Mouse (Mus musculus) limb, embryonic 15.5 days (tissue): ENCODE measurements around the gene Nsun4. TPM values are rescaled to one million over a fixed set of nuclear protein-coding genes. Genes with fewer than 3 reads are reported as not detected.

ENCODE experiments used
- ATAC-seq: fragments of 200-750 bp; cut with Nextera tagmentation; 2 replicates; pipeline ENCODE4 v1.8.0; 2017; ENCODE audit warnings: low read depth, moderate TSS enrichment; ENCODE audit not compliant: insufficient number of reproducible peaks, low FRiP score, low TSS enrichment
- H3K27ac ChIP-seq: fragments of 300-500 bp; sonication (generic); 2 replicates; pipeline ENCODE4 v1.5.1; 2015; ENCODE audit warnings: moderate library complexity, mild to moderate bottlenecking, inconsistent platforms
- H3K27me3 ChIP-seq: fragments of 300-500 bp; sonication (generic); 2 replicates; pipeline ENCODE4 v1.6.1; 2015; ENCODE audit warnings: inconsistent platforms
- H3K36me3 ChIP-seq: fragments of 300-500 bp; sonication (generic); 2 replicates; pipeline ENCODE4 v1.6.1; 2015; ENCODE audit warnings: inconsistent platforms
- H3K4me1 ChIP-seq: fragments of 300-500 bp; sonication (generic); 2 replicates; pipeline ENCODE4 v1.6.1; 2015; ENCODE audit warnings: inconsistent platforms
- H3K4me2 ChIP-seq: fragments of 300-500 bp; sonication (generic); 2 replicates; pipeline ENCODE4 v1.6.1; 2015; ENCODE audit warnings: mild to moderate bottlenecking, inconsistent platforms
- H3K4me3 ChIP-seq: fragments of 300-500 bp; sonication (generic); 2 replicates; pipeline ENCODE4 v1.5.1; 2015; ENCODE audit warnings: mild to moderate bottlenecking, inconsistent platforms
- H3K9ac ChIP-seq: fragments of 300-500 bp; sonication (generic); 2 replicates; pipeline ENCODE4 v1.6.1; 2015; ENCODE audit warnings: inconsistent platforms
- H3K9me3 ChIP-seq: fragments of 300-500 bp; sonication (generic); 2 replicates; pipeline ENCODE4 v1.6.1; 2016; ENCODE audit warnings: inconsistent platforms
- WGBS: fragments of 180-500 bp; shearing (Covaris S2); methylation state at CpG from one replicate; pipeline ENCODE4 v1.1.7; 2015; 5-methylcytosine and 5-hydroxymethylcytosine counted together
- polyA plus RNA-seq: library from polyadenylated mRNA; unstranded; fragments of >200 nt; fragmentation: Nextera tagmentation; extraction: Ambion mirVana; gene quantifications from 2 replicates; pipeline ENCODE4 v1.2.1, GENCODE M21; 2015

The Nsun4 gene
- polyA plus RNA-seq, result 16.1 and 20.4 TPM in 2 replicates

DNA sequence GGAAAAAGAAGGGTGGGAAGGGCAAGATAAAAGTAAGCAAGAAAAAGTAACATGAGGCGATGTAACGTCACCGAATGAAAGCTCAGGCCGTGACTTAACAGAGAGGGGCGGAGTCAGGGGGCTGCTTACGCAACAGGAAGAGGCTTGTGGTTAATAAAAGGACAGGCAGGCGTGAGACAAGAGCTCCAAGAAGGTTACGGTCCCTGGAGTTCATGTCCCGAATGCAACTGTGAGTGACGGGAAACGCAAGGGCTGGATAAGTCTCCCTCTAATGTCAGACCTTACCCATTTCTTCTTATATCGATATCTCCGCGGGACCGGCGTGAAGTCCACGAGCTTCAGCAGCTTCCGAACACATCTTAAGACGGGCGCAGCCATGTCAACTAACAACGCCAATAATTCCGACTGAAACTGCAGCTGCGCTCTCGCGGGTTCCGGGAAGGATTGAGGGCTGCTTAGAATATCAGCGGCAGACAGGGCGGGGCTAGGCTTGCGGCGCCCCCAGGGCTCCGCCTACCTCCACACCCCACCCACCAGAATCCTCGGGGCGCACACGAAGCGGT is at the start of gene Nsun4:
TSS of gene Nsun4 (minus strand) at position 478 of the 563 bp plus-strand sequence.
- peaks cover 12% of the 10 kb centered on the region for H3K4me1 ChIP-seq
- peak; percentile 95 for ATAC-seq
- under 1% methylated on average over 35 of the region's 35 CpGs for WGBS
- peak within 1 kb of the TSS; percentile 56 for H3K9ac ChIP-seq
- H3K36me3 ChIP-seq, result 0 out of 2 replicates have a peak, but pooled peaks cover 2% of the 10 kb centered on the region
- H3K27ac ChIP-seq, result peak within 1 kb of the TSS; percentile 95
- H3K27me3 ChIP-seq, result no peaks in the 10 kb centered on the region
- H3K9me3 ChIP-seq, result no peaks in the 10 kb centered on the region
- peak within 1 kb of the TSS; percentile 65 for H3K4me3 ChIP-seq
- peak within 1 kb of the TSS; percentile 83 for H3K4me2 ChIP-seq

DNA sequence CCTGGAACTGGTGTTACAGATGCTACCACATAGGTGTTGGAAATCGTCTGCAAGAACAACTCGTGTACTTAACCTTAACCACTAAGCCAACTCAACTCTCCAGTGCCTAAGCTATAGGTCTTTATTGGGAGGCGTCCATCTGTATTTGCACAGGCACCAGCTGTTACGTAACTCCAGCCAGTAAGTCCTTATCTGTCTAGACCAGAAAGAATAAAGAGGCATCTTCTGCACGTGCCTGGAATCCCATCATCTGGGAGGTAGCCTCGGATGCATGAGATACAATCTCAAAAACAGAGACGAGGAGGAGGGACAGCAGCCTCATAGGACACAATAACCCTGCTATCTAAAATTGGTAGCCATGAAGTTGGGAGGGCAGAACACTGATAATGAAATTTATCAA is 47.3 kb upstream of the Nsun4 start:
- no peaks in the 10 kb centered on the region for H3K4me1 ChIP-seq
- no peaks in the 10 kb centered on the region for H3K9me3 ChIP-seq
- peaks cover 66% of the 10 kb centered on the region for H3K36me3 ChIP-seq
- no peak overlapping the region for H3K4me3 ChIP-seq
- H3K9ac ChIP-seq, result no peak overlapping the region
- H3K27me3 ChIP-seq, result no peaks in the 10 kb centered on the region
- no peak overlapping the region for H3K4me2 ChIP-seq
- no peak for ATAC-seq
- 87% methylated on average over 7 of the region's 7 CpGs for WGBS
- H3K27ac ChIP-seq, result no peak overlapping the region

- Histone ChIP-seq H3K9ac (no peak overlapping the region), H3K36me3 (peaks cover 94% of the 10 kb centered on the region), H3K4me2 (no peak overlapping the region), H3K4me3 (no peak overlapping the region), H3K9me3 (no peaks in the 10 kb centered on the region), H3K27me3 (no peaks in the 10 kb centered on the region), H3K4me1 (no peaks in the 10 kb centered on the region), H3K27ac (no peak overlapping the region)
- no peak for ATAC-seq
- 85% methylated on average over 8 of the region's 8 CpGs for WGBS
These were observed 43.5 kb upstream of the Nsun4 start for GRCm38 (mm10) chr4:116097211-116097610.

DNA sequence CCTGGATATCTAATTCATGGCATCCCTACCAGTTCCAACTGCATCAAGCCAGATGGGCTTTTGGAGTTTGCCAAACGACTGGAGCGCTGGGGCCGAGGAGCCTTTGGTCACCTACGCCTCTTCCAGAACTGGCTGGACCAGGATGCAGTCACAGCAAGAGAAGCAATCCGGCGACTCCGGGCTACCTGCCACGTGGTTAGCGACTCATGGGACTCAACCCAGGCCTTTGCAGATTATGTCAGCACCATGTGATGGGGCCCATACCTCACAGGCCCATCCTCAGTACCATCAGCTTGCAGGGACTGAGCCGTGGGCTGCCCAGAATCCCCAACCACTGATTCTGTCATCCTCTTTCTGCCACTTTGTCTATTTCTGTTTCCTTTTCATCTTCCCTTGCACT is 42.6 kb upstream of the Nsun4 start:
- 86% methylated on average over 10 of the region's 10 CpGs for WGBS
- Histone ChIP-seq H3K9me3 (no peaks in the 10 kb centered on the region), H3K4me2 (no peak overlapping the region), H3K4me1 (no peaks in the 10 kb centered on the region), H3K27me3 (no peaks in the 10 kb centered on the region), H3K27ac (no peak overlapping the region), H3K9ac (no peak overlapping the region), H3K4me3 (no peak overlapping the region), H3K36me3 (peaks cover 98% of the 10 kb centered on the region)
- ATAC-seq, result no peak

DNA sequence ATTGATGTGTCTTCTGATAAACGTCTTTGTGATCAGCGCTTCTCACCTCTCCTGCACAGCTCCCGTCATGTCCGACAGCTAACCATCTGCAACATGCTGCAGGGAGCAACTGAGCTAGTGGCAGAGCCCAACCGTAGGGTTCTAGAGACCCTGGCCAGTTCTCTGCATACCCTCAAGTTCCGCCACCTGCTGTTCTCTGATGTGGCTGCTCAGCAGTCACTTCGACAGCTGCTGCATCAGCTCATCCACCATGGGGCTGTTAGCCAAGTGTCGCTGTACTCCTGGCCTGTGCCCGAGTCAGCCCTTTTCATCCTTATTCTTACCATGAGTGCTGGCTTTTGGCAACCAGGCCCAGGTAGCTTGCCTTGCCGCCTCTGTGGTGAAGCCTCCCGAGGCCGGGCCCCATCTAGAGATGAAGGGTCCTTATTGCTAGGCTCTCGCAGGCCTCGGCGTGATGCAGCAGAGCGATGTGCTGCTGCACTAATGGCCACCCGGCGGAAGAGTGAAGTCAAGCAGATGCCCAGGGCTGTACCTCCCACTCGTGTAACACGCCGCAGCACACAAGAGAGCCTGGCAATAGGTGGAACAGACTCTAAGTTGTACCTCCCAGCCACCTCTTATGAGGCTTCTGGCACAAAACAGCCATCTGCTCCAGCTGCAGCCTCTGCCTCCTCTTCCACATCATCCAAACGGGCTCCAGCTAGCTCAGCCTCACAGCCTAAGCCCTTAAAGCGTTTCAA is 35.0 kb upstream of the Nsun4 start:
- Histone ChIP-seq H3K27me3 (no peaks in the 10 kb centered on the region), H3K9me3 (no peaks in the 10 kb centered on the region), H3K4me1 (no peaks in the 10 kb centered on the region), H3K27ac (no peak overlapping the region), H3K4me3 (no peak overlapping the region), H3K36me3 (peaks cover 93% of the 10 kb centered on the region), H3K9ac (no peak overlapping the region), H3K4me2 (no peak overlapping the region)
- 86% methylated on average over 23 of the region's 23 CpGs for WGBS
- ATAC-seq, result no peak

DNA sequence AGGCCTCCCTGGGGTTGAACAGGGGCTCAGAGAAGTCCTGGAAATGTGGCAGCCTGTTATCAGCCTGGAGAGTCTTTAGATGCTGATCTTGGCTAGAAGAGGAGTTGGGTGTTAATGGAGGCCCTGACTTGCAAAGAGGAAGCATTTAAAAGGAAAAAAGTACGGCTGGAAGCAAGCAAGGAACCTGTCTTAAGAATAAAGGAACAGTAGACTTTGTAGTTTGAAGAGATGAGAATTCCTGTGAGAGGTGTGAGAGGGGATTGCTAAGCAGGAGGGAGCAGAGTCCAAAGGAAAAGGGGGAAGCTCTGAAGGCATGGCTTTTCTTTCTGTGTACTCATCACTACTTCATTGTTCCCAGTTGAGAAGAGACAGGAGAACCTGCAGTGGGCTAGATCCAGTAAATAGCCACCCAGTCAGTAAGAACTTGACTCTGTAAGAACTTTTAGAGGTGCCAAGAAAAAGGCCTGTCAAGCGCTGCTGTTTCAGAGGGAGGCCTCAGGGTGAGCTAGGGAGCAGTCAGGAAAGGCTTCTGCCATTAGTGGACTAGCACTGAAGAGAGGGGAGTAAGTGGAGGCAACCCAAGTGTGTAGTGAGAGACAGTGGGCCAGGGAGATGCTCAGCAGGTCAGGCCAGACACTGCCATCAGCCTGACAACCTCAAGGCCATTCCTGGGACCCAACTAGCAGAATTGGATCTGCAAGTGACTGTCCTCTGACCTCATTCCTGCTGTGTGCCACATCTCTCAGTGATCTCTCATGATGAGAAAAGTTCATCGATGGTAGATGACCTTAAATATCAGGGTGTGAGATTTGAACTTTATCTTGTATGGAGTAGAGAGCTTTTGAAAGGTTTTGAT is 23.8 kb upstream of the Nsun4 start:
- peak overlapping the region; percentile 99 for H3K9ac ChIP-seq
- no peaks in the 10 kb centered on the region for H3K9me3 ChIP-seq
- ATAC-seq, result no peak
- WGBS, result 49% methylated on average over 3 of the region's 3 CpGs
- H3K4me2 ChIP-seq, result peak overlapping the region; percentile 58
- no peaks in the 10 kb centered on the region for H3K27me3 ChIP-seq
- H3K36me3 ChIP-seq, result peaks cover 30% of the 10 kb centered on the region
- peak overlapping the region; percentile 96 for H3K4me3 ChIP-seq
- peak overlapping the region; percentile 99 for H3K27ac ChIP-seq
- H3K4me1 ChIP-seq, result peaks cover 26% of the 10 kb centered on the region

- Histone ChIP-seq H3K4me2 (peak overlapping the region; percentile 58), H3K4me1 (peaks cover 26% of the 10 kb centered on the region), H3K27ac (peak overlapping the region; percentile 99), H3K4me3 (peak overlapping the region; percentile 96), H3K36me3 (peaks cover 22% of the 10 kb centered on the region), H3K9me3 (no peaks in the 10 kb centered on the region), H3K27me3 (no peaks in the 10 kb centered on the region), H3K9ac (peak overlapping the region; percentile 99)
- ATAC-seq, result no peak
- WGBS, result 2% methylated on average over 37 of the region's 37 CpGs
These were observed 22.9 kb upstream of the Nsun4 start for GRCm38 (mm10) chr4:116076369-116077231.

DNA sequence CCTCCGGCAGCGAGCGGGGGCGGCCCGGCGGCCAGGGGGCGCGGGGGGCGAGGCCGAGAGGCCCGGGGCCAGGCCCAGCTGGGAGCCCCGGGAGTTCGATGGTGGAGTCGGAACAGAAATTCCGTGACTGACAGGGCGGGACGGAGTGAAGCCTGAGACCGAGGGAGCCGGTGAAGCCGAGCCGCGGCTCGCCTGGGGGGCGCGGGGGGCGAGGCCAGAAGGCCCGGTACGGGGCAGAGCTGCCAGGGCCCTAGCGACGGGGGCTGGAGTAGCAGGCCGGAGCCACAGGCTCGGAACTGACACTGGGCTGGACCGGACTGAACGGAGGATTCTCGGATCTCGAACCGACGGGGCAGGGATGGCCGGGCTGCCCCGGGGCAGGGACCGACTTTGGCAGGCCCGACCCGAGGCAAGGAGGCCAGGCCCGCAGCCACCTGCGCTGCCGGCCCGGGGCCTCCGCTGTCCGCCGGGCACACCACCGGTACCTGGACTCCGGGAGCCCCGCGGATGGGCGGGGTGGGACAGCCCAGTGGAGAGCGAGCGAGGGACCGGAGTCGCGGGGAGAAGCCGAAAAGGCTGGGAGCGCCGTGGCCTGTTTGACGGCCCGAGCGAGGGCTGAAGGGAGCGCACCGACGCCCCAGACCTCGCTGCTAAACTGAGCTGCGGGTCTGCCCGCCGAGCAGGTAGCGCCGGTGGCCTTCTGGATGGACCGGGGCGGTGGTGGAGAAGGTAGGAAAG is 22.1 kb upstream of the Nsun4 start:
- Histone ChIP-seq H3K36me3 (peaks cover 14% of the 10 kb centered on the region), H3K9ac (peak overlapping the region; percentile 99), H3K9me3 (no peaks in the 10 kb centered on the region), H3K27me3 (no peaks in the 10 kb centered on the region), H3K4me3 (peak overlapping the region; percentile 96), H3K4me1 (peaks cover 26% of the 10 kb centered on the region), H3K4me2 (peak overlapping the region; percentile 58), H3K27ac (peak overlapping the region; percentile 99)
- ATAC-seq, result peak; percentile 70
- under 1% methylated on average over 73 of the region's 77 CpGs for WGBS

GRCm38 (mm10) chr4:116074861-116075620 is 21.4 kb upstream of the Nsun4 start, which contains the start of the genes Uqcrh and Lrrc41:
Gene Uqcrh (minus strand): TSS chr4:116075071.
Gene Lrrc41 (plus strand): TSS chr4:116075269.
- peak within 1 kb of the TSS; percentile 99 for H3K27ac ChIP-seq
- no peaks in the 10 kb centered on the region for H3K27me3 ChIP-seq
- peak within 1 kb of the TSS; percentile 58 for H3K4me2 ChIP-seq
- ATAC-seq, result peak; percentile 94
- no peaks in the 10 kb centered on the region for H3K9me3 ChIP-seq
- WGBS, result under 1% methylated on average over 55 of the region's 55 CpGs
- H3K9ac ChIP-seq, result peak within 1 kb of the TSS; percentile 99
- H3K4me1 ChIP-seq, result peaks cover 26% of the 10 kb centered on the region
- peak within 1 kb of the TSS; percentile 96 for H3K4me3 ChIP-seq
- peaks cover 13% of the 10 kb centered on the region; the same call in 1 of the 2 replicates for H3K36me3 ChIP-seq

- 2% methylated on average over 8 of the region's 8 CpGs for WGBS
- peak overlapping the region; percentile 99 for H3K27ac ChIP-seq
These were observed 20.5 kb upstream of the Nsun4 start for GRCm38 (mm10) chr4:116074145-116074675.

More at GRCm38 (mm10) chr4:116074145-116074675, 20.5 kb upstream of the Nsun4 start:
- no peaks in the 10 kb centered on the region for H3K27me3 ChIP-seq
- peak overlapping the region; percentile 96 for H3K4me3 ChIP-seq
- H3K36me3 ChIP-seq, result peaks cover 15% of the 10 kb centered on the region; the same call in 1 of the 2 replicates
- ATAC-seq, result no peak
- peak overlapping the region; percentile 58 for H3K9ac ChIP-seq
- peaks cover 26% of the 10 kb centered on the region for H3K4me1 ChIP-seq
- peak overlapping the region; percentile 58 for H3K4me2 ChIP-seq
- no peaks in the 10 kb centered on the region for H3K9me3 ChIP-seq
